Mouse (Mus musculus): Measurements from ENCODE around the gene Optn. TPM values are rescaled to one million over a fixed set of nuclear protein-coding genes. Genes with fewer than 3 reads are reported as not detected.

Gene Optn
- polyA plus RNA-seq, 1 experiment from 2014 or later: 33.1 TPM

GRCm38 (mm10) chr2:5045269-5045965 is 18.4 kb downstream of the Optn start:
- H3K36me3 ChIP-seq (ENCODE audit: control insufficient read depth, insufficient read depth, low read length): peaks cover 2% of the 10 kb centered on the region; the same call in 1 of the 2 replicates

GRCm38 (mm10) chr2:5044321-5044720 is 19.5 kb downstream of the Optn start:
- H3K27ac ChIP-seq (ENCODE audit: low read depth, low read length): no peak overlapping the region
- H3K4me1 ChIP-seq (ENCODE audit: control insufficient read depth, insufficient read depth, low read depth, low read length): peaks cover 6% of the 10 kb centered on the region
- 64% methylated on average over 3 of the region's 3 CpGs for WGBS

More at GRCm38 (mm10) chr2:5045269-5045965, 18.4 kb downstream of the Optn start:
- H3K9me3 ChIP-seq (ENCODE audit: control insufficient read depth, low read length): no peaks in the 10 kb centered on the region
- H3K9ac ChIP-seq (ENCODE audit: low read depth, low read length): no peak overlapping the region
- ATAC-seq: peak; percentile 40
- H3K4me3 ChIP-seq (ENCODE audit: low read length): no peak overlapping the region
- WGBS: 40% methylated on average over 13 of the region's 13 CpGs
- H3K4me1 ChIP-seq (ENCODE audit: control insufficient read depth, insufficient read depth, low read depth, low read length): peaks cover 6% of the 10 kb centered on the region
- H3K4me2 ChIP-seq (ENCODE audit: low read length): no peak overlapping the region
- 0 out of 2 replicates have a peak overlapping the region, but pooled peaks have one; percentile 24 for H3K27ac ChIP-seq (ENCODE audit: low read depth, low read length)
- no peaks in the 10 kb centered on the region for H3K27me3 ChIP-seq (replicated peaks; ENCODE audit: control insufficient read depth, insufficient read depth, low read length)

GRCm38 (mm10) chr2:5043476-5043761 is 20.4 kb downstream of the Optn start:
- H3K27me3 ChIP-seq (replicated peaks; ENCODE audit: control insufficient read depth, insufficient read depth, low read length): no peaks in the 10 kb centered on the region
- no peak overlapping the region for H3K4me2 ChIP-seq (ENCODE audit: low read length)
- WGBS: 98% methylated on average over 2 of the region's 2 CpGs
- peaks cover 6% of the 10 kb centered on the region for H3K4me1 ChIP-seq (ENCODE audit: control insufficient read depth, insufficient read depth, low read depth, low read length)
- H3K9me3 ChIP-seq (ENCODE audit: control insufficient read depth, low read length): no peaks in the 10 kb centered on the region
- H3K4me3 ChIP-seq (ENCODE audit: low read length): no peak overlapping the region
- no peak overlapping the region for H3K27ac ChIP-seq (ENCODE audit: low read depth, low read length)
- peaks cover 2% of the 10 kb centered on the region; the same call in 1 of the 2 replicates for H3K36me3 ChIP-seq (ENCODE audit: control insufficient read depth, insufficient read depth, low read length)
- H3K9ac ChIP-seq (ENCODE audit: low read depth, low read length): no peak overlapping the region
- no peak for ATAC-seq

More at GRCm38 (mm10) chr2:5044321-5044720, 19.5 kb downstream of the Optn start:
- Histone ChIP-seq H3K27me3 (replicated peaks; ENCODE audit: control insufficient read depth, insufficient read depth, low read length) (no peaks in the 10 kb centered on the region), H3K4me2 (ENCODE audit: low read length) (no peak overlapping the region), H3K36me3 (ENCODE audit: control insufficient read depth, insufficient read depth, low read length) (peaks cover 2% of the 10 kb centered on the region; the same call in 1 of the 2 replicates), H3K4me3 (ENCODE audit: low read length) (no peak overlapping the region), H3K9me3 (ENCODE audit: control insufficient read depth, low read length) (no peaks in the 10 kb centered on the region), H3K9ac (ENCODE audit: low read depth, low read length) (no peak overlapping the region)
- no peak for ATAC-seq

- 84% methylated on average over 11 of the region's 11 CpGs for WGBS
- H3K4me2 ChIP-seq (ENCODE audit: low read length): no peak overlapping the region
- peaks cover 2% of the 10 kb centered on the region; the same call in 1 of the 2 replicates for H3K36me3 ChIP-seq (ENCODE audit: control insufficient read depth, insufficient read depth, low read length)
- H3K4me1 ChIP-seq (ENCODE audit: control insufficient read depth, insufficient read depth, low read depth, low read length): peaks cover 7% of the 10 kb centered on the region
- no peak for ATAC-seq
- no peaks in the 10 kb centered on the region for H3K27me3 ChIP-seq (replicated peaks; ENCODE audit: control insufficient read depth, insufficient read depth, low read length)
- no peak overlapping the region for H3K27ac ChIP-seq (ENCODE audit: low read depth, low read length)
- H3K9me3 ChIP-seq (ENCODE audit: control insufficient read depth, low read length): no peaks in the 10 kb centered on the region
- H3K9ac ChIP-seq (ENCODE audit: low read depth, low read length): no peak overlapping the region
- no peak overlapping the region for H3K4me3 ChIP-seq (ENCODE audit: low read length)
These were observed 21.0 kb downstream of the Optn start for GRCm38 (mm10) chr2:5042616-5043475.

GRCm38 (mm10) chr2:5041854-5042253 is 22.0 kb downstream of the Optn start:
- H3K9ac ChIP-seq (ENCODE audit: low read depth, low read length): no peak overlapping the region
- ATAC-seq: no peak
- H3K4me3 ChIP-seq (ENCODE audit: low read length): no peak overlapping the region
- no peak overlapping the region for H3K4me2 ChIP-seq (ENCODE audit: low read length)
- H3K4me1 ChIP-seq (ENCODE audit: control insufficient read depth, insufficient read depth, low read depth, low read length): peaks cover 9% of the 10 kb centered on the region
- 91% methylated on average over 5 of the region's 5 CpGs for WGBS
- no peak overlapping the region for H3K27ac ChIP-seq (ENCODE audit: low read depth, low read length)
- no peaks in the 10 kb centered on the region for H3K27me3 ChIP-seq (replicated peaks; ENCODE audit: control insufficient read depth, insufficient read depth, low read length)
- H3K9me3 ChIP-seq (ENCODE audit: control insufficient read depth, low read length): no peaks in the 10 kb centered on the region
- peaks cover 2% of the 10 kb centered on the region; the same call in 1 of the 2 replicates for H3K36me3 ChIP-seq (ENCODE audit: control insufficient read depth, insufficient read depth, low read length)

GRCm38 (mm10) chr2:5040281-5041161 is 23.3 kb downstream of the Optn start:
- H3K9ac ChIP-seq (ENCODE audit: low read depth, low read length): no peak overlapping the region
- 93% methylated on average over 12 of the region's 12 CpGs for WGBS
- no peak for ATAC-seq

GRCm38 (mm10) chr2:5039350-5040170 is 24.3 kb downstream of the Optn start:
- peaks cover 2% of the 10 kb centered on the region; the same call in 1 of the 2 replicates for H3K36me3 ChIP-seq (ENCODE audit: control insufficient read depth, insufficient read depth, low read length)
- ATAC-seq: no peak
- H3K9ac ChIP-seq (ENCODE audit: low read depth, low read length): no peak overlapping the region
- H3K4me1 ChIP-seq (ENCODE audit: control insufficient read depth, insufficient read depth, low read depth, low read length): peaks cover 3% of the 10 kb centered on the region; the same call in 1 of the 2 replicates
- H3K27ac ChIP-seq (ENCODE audit: low read depth, low read length): no peak overlapping the region
- no peak overlapping the region for H3K4me3 ChIP-seq (ENCODE audit: low read length)
- H3K4me2 ChIP-seq (ENCODE audit: low read length): no peak overlapping the region
- H3K27me3 ChIP-seq (replicated peaks; ENCODE audit: control insufficient read depth, insufficient read depth, low read length): no peaks in the 10 kb centered on the region
- WGBS: 76% methylated on average over 13 of the region's 13 CpGs
- no peaks in the 10 kb centered on the region for H3K9me3 ChIP-seq (ENCODE audit: control insufficient read depth, low read length)

More at GRCm38 (mm10) chr2:5040281-5041161, 23.3 kb downstream of the Optn start:
- no peak overlapping the region for H3K27ac ChIP-seq (ENCODE audit: low read depth, low read length)
- no peak overlapping the region for H3K4me2 ChIP-seq (ENCODE audit: low read length)
- H3K4me3 ChIP-seq (ENCODE audit: low read length): no peak overlapping the region
- H3K36me3 ChIP-seq (ENCODE audit: control insufficient read depth, insufficient read depth, low read length): peaks cover 2% of the 10 kb centered on the region; the same call in 1 of the 2 replicates
- no peaks in the 10 kb centered on the region for H3K27me3 ChIP-seq (replicated peaks; ENCODE audit: control insufficient read depth, insufficient read depth, low read length)
- H3K4me1 ChIP-seq (ENCODE audit: control insufficient read depth, insufficient read depth, low read depth, low read length): peaks cover 9% of the 10 kb centered on the region
- no peaks in the 10 kb centered on the region for H3K9me3 ChIP-seq (ENCODE audit: control insufficient read depth, low read length)

- peaks cover 3% of the 10 kb centered on the region; the same call in 1 of the 2 replicates for H3K4me1 ChIP-seq (ENCODE audit: control insufficient read depth, insufficient read depth, low read depth, low read length)
- WGBS: 29% methylated on average over 5 of the region's 5 CpGs
- H3K9me3 ChIP-seq (ENCODE audit: control insufficient read depth, low read length): no peaks in the 10 kb centered on the region
- no peak overlapping the region for H3K27ac ChIP-seq (ENCODE audit: low read depth, low read length)
- no peak overlapping the region for H3K4me2 ChIP-seq (ENCODE audit: low read length)
- peaks cover 2% of the 10 kb centered on the region; the same call in 1 of the 2 replicates for H3K36me3 ChIP-seq (ENCODE audit: control insufficient read depth, insufficient read depth, low read length)
- ATAC-seq: peak; percentile 74; the same call in 1 of the 2 replicates
- no peak overlapping the region for H3K9ac ChIP-seq (ENCODE audit: low read depth, low read length)
- no peak overlapping the region for H3K4me3 ChIP-seq (ENCODE audit: low read length)
- H3K27me3 ChIP-seq (replicated peaks; ENCODE audit: control insufficient read depth, insufficient read depth, low read length): no peaks in the 10 kb centered on the region
These were observed 25.5 kb downstream of the Optn start for GRCm38 (mm10) chr2:5038320-5038719.
